Mouse (Mus musculus) liver, embryonic 13.5 days (tissue): Measurements from ENCODE around the gene Gpank1. TPM values are rescaled to one million over a fixed set of nuclear protein-coding genes. Genes with fewer than 3 reads are reported as not detected.
A peak's percentile ranks its signal among the peaks of the same experiment; 100 is the strongest.

Experiments used
- ATAC-seq: fragments of 200-750 bp; cut with Nextera tagmentation; 2 replicates; pipeline ENCODE4 v1.8.0; 2017; ENCODE audit warnings: low read depth, mild to moderate bottlenecking, moderate number of reproducible peaks, moderate library complexity
- DNase-seq: peaks from one replicate; pipeline ENCODE4 v3.0.0; 2022
- H3K27ac ChIP-seq: fragments of 300-500 bp; sonication (generic); 2 replicates; pipeline ENCODE4 v1.5.1; 2015; ENCODE audit warnings: moderate library complexity, mild to moderate bottlenecking, inconsistent platforms
- H3K27me3 ChIP-seq: fragments of 300-500 bp; sonication (generic); 2 replicates; pipeline ENCODE4 v1.6.1; 2015; ENCODE audit warnings: mild to moderate bottlenecking, inconsistent platforms
- H3K36me3 ChIP-seq: fragments of 300-500 bp; sonication (generic); 2 replicates; pipeline ENCODE4 v1.6.1; 2015; ENCODE audit warnings: mild to moderate bottlenecking, inconsistent platforms
- H3K4me1 ChIP-seq: fragments of 300-500 bp; sonication (generic); replicated peaks from 2 replicates; pipeline ENCODE4 v1.6.1; 2015; ENCODE audit warnings: inconsistent platforms
- H3K4me2 ChIP-seq: fragments of 300-500 bp; sonication (generic); 2 replicates; pipeline ENCODE4 v1.6.1; 2015; ENCODE audit warnings: inconsistent platforms, mild to moderate bottlenecking, moderate library complexity
- H3K4me3 ChIP-seq: fragments of 300-500 bp; sonication (generic); replicated peaks from 2 replicates; pipeline ENCODE4 v1.5.1; 2015; ENCODE audit warnings: mild to moderate bottlenecking, inconsistent platforms
- H3K9ac ChIP-seq: fragments of 300-500 bp; sonication (generic); 2 replicates; pipeline ENCODE4 v1.6.1; 2015; ENCODE audit warnings: mild to moderate bottlenecking, inconsistent platforms
- H3K9me3 ChIP-seq: fragments of 300-500 bp; sonication (generic); replicated peaks from 2 replicates; pipeline ENCODE4 v1.6.1; 2016; ENCODE audit warnings: inconsistent platforms
- WGBS: fragments of 180-500 bp; shearing (Covaris S2); methylation state at CpG from one replicate; pipeline ENCODE4 v1.1.7; 2015; ENCODE audit not compliant: insufficient replicate concordance; 5-methylcytosine and 5-hydroxymethylcytosine counted together
- polyA plus RNA-seq: library from polyadenylated mRNA; unstranded; fragments of >200 nt; fragmentation: Nextera tagmentation; extraction: Ambion mirVana; gene quantifications from 2 replicates; pipeline ENCODE4 v1.2.1, GENCODE M21; 2015

Gpank1 gene
- polyA plus RNA-seq, 1 experiment from 2014 or later: 14.1 TPM

DNA sequence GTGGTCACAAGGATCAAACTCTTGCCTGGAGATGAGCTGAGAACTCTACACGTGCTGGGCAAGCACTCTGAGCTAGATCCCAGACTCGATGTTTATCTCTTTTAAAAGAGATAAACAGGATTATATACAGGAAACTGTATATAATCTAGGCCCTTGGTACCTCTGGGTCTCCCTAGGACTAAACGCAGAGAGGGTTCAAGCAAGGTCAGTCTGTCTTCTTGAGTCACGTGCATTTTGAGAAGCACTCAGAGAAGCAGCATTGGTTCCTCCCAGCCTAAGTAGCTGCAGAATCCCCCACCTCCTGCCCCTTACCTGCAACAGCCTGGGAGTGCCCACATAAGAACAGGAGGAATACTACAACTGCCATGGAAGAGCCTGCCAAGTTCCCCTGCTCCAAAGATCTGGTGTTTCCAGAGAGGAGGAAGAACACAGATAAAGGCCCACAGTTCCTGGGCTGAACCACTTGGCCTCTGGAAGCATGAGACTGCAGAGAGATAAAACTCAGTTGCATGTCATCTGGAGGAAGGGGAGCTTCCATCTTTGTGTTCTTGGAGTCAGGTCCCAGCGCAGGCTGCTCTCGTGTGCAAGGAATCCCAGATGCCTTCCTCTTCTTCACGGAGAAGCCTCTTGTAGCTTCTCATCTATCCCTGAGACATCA is 35.9 kb upstream of the Gpank1 start, which contains the start of gene Ly6g6f:
Gene Ly6g6f, minus strand, starts transcription at position 403 of the 658 bp plus-strand sequence.
- Histone ChIP-seq H3K36me3 (no peaks in the 10 kb centered on the region; the same call in 1 of the 2 replicates), H3K27me3 (0 out of 2 replicates have a peak, but pooled peaks cover 4% of the 10 kb centered on the region), H3K4me2 (no peak within 1 kb of the TSS), H3K9ac (no peak within 1 kb of the TSS; the same call in 1 of the 2 replicates), H3K27ac (peak within 1 kb of the TSS; percentile 43), H3K4me3 (no peak within 1 kb of the TSS), H3K9me3 (no peaks in the 10 kb centered on the region), H3K4me1 (peaks cover 37% of the 10 kb centered on the region)
- no peak for ATAC-seq
- 40% methylated on average over 7 of the region's 7 CpGs for WGBS
- DNase-seq: no peak

DNA sequence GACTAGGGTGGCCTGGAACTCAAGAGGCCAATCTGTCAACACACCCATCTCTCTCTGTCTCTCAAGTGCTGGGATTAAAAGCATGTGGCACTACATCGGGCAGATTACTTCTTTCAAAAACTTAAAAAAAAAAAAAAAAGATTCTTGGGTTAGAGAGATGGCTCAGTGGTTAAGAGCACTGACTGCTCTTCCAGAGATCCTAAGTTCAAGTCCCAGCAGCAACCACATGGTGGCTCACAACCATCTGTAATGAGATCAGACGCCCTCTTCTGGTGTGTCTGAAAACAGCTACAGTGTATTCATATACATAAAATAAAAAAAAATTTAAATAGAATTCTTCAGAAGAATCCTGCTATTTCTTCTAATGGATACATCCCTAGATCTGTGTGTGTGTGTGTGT is 33.1 kb upstream of the Gpank1 start:
- ATAC-seq: no peak
- Histone ChIP-seq H3K27me3 (0 out of 2 replicates have a peak, but pooled peaks cover 4% of the 10 kb centered on the region), H3K27ac (no peak overlapping the region), H3K9ac (no peak overlapping the region), H3K9me3 (no peaks in the 10 kb centered on the region), H3K36me3 (peaks cover 25% of the 10 kb centered on the region), H3K4me2 (no peak overlapping the region), H3K4me3 (no peak overlapping the region), H3K4me1 (peaks cover 53% of the 10 kb centered on the region)
- no peak for DNase-seq
- 34% methylated on average over 2 of the region's 2 CpGs for WGBS

- Histone ChIP-seq H3K27me3 (0 out of 2 replicates have a peak, but pooled peaks cover 4% of the 10 kb centered on the region), H3K36me3 (peaks cover 34% of the 10 kb centered on the region), H3K9ac (peak within 1 kb of the TSS; percentile 87), H3K27ac (peak within 1 kb of the TSS; percentile 91), H3K4me2 (peak within 1 kb of the TSS; percentile 79), H3K4me1 (peaks cover 49% of the 10 kb centered on the region), H3K9me3 (no peaks in the 10 kb centered on the region), H3K4me3 (peak within 1 kb of the TSS; percentile 74)
- ATAC-seq: peak; percentile 96
- 2% methylated on average over 66 of the region's 67 CpGs for WGBS
- peak; percentile 92 for DNase-seq
These were observed 32.2 kb upstream of the Gpank1 start, which contains the start of gene Abhd16a for GRCm38 (mm10) chr17:35088825-35089644. Gene Abhd16a, plus strand, starts transcription at chr17:35089263.

- ATAC-seq: peak; percentile 59
- peak overlapping the region; percentile 91 for H3K27ac ChIP-seq
- 57% methylated on average over 8 of the region's 8 CpGs for WGBS
These were observed 30.9 kb upstream of the Gpank1 start for GRCm38 (mm10) chr17:35090166-35090932.

GRCm38 (mm10) chr17:35092403-35093198 is 28.7 kb upstream of the Gpank1 start:
- H3K9ac ChIP-seq: no peak overlapping the region
- ATAC-seq (no peak), DNase-seq (no peak)
- peaks cover 38% of the 10 kb centered on the region for H3K4me1 ChIP-seq
- no peak overlapping the region for H3K4me2 ChIP-seq
- H3K9me3 ChIP-seq: no peaks in the 10 kb centered on the region
- no peak overlapping the region for H3K4me3 ChIP-seq
- H3K27me3 ChIP-seq: no peaks in the 10 kb centered on the region
- 86% methylated on average over 14 of the region's 14 CpGs for WGBS
- H3K36me3 ChIP-seq: peaks cover 70% of the 10 kb centered on the region
- H3K27ac ChIP-seq: no peak overlapping the region

More at GRCm38 (mm10) chr17:35090166-35090932, 30.9 kb upstream of the Gpank1 start:
- Histone ChIP-seq H3K4me2 (peak overlapping the region; percentile 79), H3K27me3 (0 out of 2 replicates have a peak, but pooled peaks cover 4% of the 10 kb centered on the region), H3K36me3 (peaks cover 47% of the 10 kb centered on the region), H3K9me3 (no peaks in the 10 kb centered on the region), H3K4me1 (peaks cover 43% of the 10 kb centered on the region), H3K9ac (peak overlapping the region; percentile 87), H3K4me3 (peak overlapping the region; percentile 74)
- peak; percentile 67 for DNase-seq

DNA sequence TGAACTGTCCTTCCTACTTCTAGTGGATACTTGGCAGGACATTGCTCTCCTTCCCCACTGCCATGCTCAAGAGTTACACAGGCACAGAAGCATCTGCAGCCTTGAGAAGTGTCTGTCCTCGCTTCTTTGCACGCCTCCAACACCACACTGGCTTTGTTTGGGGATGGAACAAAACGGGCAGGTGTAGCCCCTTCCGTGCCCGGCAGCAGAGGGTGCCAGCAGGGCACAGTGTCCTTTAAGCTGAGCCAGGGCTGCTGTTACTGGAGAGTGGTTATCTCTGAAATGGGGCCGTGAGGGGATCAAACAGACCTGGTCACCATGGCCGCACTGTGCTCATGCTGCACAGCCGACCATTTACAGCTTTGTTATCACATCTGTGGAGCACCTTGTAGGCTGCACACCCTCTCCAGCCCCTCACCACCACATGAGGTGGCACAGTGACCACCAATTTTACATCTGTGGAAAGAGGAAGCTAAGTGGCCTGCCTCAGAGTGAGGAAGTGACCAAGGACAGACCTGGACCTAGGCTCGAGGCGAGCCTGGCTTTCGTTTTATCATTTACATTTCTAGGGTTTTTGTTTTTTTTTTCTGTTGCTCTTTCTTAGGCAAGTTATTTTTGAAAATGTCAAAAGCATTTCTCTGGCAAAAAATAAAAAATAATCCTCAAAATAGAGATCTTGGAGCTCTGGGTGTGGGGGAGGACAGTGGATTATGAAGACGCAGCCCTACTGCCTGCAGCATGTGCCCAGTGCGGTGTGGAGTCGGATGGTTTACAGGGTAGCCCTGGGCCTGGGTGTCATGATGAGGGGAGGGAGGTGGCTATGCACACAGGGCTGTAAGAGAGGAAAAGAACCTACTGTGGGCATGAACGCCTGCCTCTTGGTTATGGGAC is 26.5 kb upstream of the Gpank1 start:
- no peaks in the 10 kb centered on the region for H3K9me3 ChIP-seq
- 78% methylated on average over 15 of the region's 15 CpGs for WGBS
- H3K36me3 ChIP-seq: peaks cover 89% of the 10 kb centered on the region
- no peak for DNase-seq
- H3K4me3 ChIP-seq: no peak overlapping the region
- no peak overlapping the region for H3K9ac ChIP-seq
- H3K4me2 ChIP-seq: no peak overlapping the region
- no peak overlapping the region for H3K27ac ChIP-seq
- ATAC-seq: no peak
- H3K4me1 ChIP-seq: peaks cover 31% of the 10 kb centered on the region
- H3K27me3 ChIP-seq: no peaks in the 10 kb centered on the region

GRCm38 (mm10) chr17:35096597-35096996 is 24.7 kb upstream of the Gpank1 start:
- ATAC-seq (no peak), DNase-seq (no peak)
- peaks cover 28% of the 10 kb centered on the region for H3K4me1 ChIP-seq
- no peaks in the 10 kb centered on the region for H3K9me3 ChIP-seq
- H3K27ac ChIP-seq: no peak overlapping the region
- no peak overlapping the region for H3K4me2 ChIP-seq
- no peaks in the 10 kb centered on the region for H3K27me3 ChIP-seq
- H3K36me3 ChIP-seq: peaks cover 97% of the 10 kb centered on the region
- WGBS: 88% methylated on average over 12 of the region's 12 CpGs
- no peak overlapping the region for H3K9ac ChIP-seq
- no peak overlapping the region for H3K4me3 ChIP-seq

DNA sequence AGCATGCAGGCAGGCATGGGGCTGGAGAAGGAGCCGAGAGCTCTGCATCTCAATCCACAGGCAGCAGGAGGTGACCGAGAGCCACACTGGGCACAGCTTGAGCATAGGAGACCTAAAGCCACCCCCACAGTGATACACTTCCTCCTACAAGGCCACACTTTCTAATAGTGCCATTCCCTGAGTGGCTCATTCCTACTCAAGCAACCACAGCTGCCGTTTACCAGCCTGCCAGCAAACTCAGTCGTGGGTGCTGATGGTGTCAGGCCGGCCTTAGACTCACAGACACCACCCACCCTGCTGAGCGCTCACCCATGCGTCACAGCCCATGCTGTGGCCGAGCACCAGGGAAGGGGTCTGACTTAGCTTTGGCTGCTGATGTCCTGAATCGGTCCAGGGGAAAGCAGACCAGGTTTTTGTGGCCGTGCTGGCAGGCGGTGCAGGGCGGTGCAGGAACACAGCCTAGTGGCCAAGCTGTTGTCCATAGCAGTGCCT is 24.0 kb upstream of the Gpank1 start:
- H3K4me1 ChIP-seq: peaks cover 31% of the 10 kb centered on the region
- H3K4me2 ChIP-seq: no peak overlapping the region
- no peak overlapping the region for H3K9ac ChIP-seq
- H3K27ac ChIP-seq: no peak overlapping the region
- 87% methylated on average over 12 of the region's 12 CpGs for WGBS
- H3K27me3 ChIP-seq: no peaks in the 10 kb centered on the region
- H3K4me3 ChIP-seq: no peak overlapping the region
- H3K36me3 ChIP-seq: peaks cover 98% of the 10 kb centered on the region
- no peaks in the 10 kb centered on the region for H3K9me3 ChIP-seq
- DNase-seq (no peak), ATAC-seq (no peak)

DNA sequence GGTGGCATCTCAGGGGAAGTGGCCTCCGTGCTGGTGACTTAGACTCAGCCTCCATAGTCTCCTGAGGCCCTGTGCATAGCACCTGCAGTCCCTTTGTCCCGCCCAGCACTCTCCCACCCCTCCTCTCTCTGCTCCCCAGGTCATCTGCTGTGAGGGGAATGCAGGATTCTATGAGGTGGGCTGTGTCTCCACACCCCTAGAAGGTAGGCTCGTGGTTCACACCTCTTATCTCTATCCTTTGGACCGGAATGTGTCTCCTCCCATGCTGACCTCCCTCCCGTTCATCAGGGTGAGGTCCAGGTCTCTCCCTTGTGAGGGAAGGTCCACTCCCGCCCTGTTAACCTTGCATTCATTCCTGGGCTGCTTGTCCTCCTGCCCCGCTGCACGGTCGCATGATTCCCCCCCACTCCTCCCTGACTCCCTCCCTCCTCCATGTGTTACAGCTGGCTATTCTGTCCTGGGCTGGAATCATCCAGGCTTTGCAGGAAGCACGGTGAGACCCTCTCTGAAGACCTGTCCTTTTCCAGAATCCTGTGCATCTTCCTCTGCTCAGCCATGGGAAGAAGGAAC is 21.0 kb upstream of the Gpank1 start:
- Histone ChIP-seq H3K4me2 (no peak overlapping the region), H3K4me3 (no peak overlapping the region), H3K27me3 (no peaks in the 10 kb centered on the region), H3K9ac (no peak overlapping the region), H3K9me3 (no peaks in the 10 kb centered on the region), H3K27ac (no peak overlapping the region), H3K36me3 (peaks cover 84% of the 10 kb centered on the region), H3K4me1 (peaks cover 52% of the 10 kb centered on the region)
- 72% methylated on average over 10 of the region's 10 CpGs for WGBS
- DNase-seq (no peak), ATAC-seq (no peak)
